Mouse (Mus musculus): ENCODE data around the gene Mstn. TPM values are rescaled to one million over a fixed set of nuclear protein-coding genes. Genes with fewer than 3 reads are reported as not detected.

The Mstn gene
- 0.09 and 0.24 TPM in 2 replicates for polyA plus RNA-seq (2014; fragmentation: Nextera tagmentation; extraction: Ambion mirVana)

- no peak within 1 kb of the TSS for H3K4me2 ChIP-seq (ENCODE audit: low read depth, low read length, severe bottlenecking)
- DNase-seq (ENCODE audit: low spot score) (no peak), ATAC-seq (replicated peaks; ENCODE audit: low FRiP score) (no peak)
- H3K9ac ChIP-seq (ENCODE audit: low read length): no peak within 1 kb of the TSS
- H3K9me3 ChIP-seq (ENCODE audit: control insufficient read depth, low read length): no peaks in the 10 kb centered on the region
- H3K36me3 ChIP-seq (ENCODE audit: control insufficient read depth, insufficient read depth, low read length): no peaks in the 10 kb centered on the region
- no peaks in the 10 kb centered on the region for H3K4me1 ChIP-seq (replicated peaks; ENCODE audit: control insufficient read depth, insufficient read depth, low read length)
- WGBS: 72% methylated on average over 6 of the region's 6 CpGs
- no peak within 1 kb of the TSS for H3K27ac ChIP-seq (ENCODE audit: low read depth, low read length)
- no peak within 1 kb of the TSS for H3K4me3 ChIP-seq (ENCODE audit: low read depth, low read length)
- no peaks in the 10 kb centered on the region for H3K27me3 ChIP-seq (ENCODE audit: control insufficient read depth, insufficient read depth, low read length)
Observed at GRCm38 (mm10) chr1:53061340-53061739, at the start of gene Mstn. Mstn (plus strand) TSS chr1:53061640.

DNA sequence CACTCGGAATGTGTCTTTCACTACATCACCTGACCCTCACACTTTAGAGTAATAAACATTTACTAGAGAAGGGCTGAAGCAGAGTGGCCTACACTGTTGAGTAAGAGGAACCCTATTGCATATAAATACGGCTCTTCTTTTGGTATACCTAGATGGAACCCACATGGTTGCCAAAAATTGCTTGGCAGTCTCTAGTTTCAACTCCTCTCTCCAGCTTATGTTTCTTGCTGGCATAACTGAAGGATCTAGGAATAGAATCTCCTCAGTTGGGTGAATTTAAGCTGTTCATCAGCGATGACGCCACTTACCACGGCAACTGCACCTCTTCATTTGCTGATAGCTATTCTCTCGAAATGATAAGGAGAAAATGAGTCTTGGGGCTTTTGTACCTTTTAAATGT, 46.7 kb upstream of the Mstn start:
- WGBS: 91% methylated on average over 6 of the region's 6 CpGs
- no peak overlapping the region for H3K4me2 ChIP-seq (ENCODE audit: low read depth, low read length, severe bottlenecking)
- no peak for DNase-seq (ENCODE audit: low spot score)
- H3K4me1 ChIP-seq (replicated peaks; ENCODE audit: control insufficient read depth, insufficient read depth, low read length): no peaks in the 10 kb centered on the region
- no peak overlapping the region for H3K4me3 ChIP-seq (ENCODE audit: low read depth, low read length)
- H3K9ac ChIP-seq (ENCODE audit: low read length): no peak overlapping the region
- no peaks in the 10 kb centered on the region for H3K9me3 ChIP-seq (ENCODE audit: control insufficient read depth, low read length)
- H3K27me3 ChIP-seq (ENCODE audit: control insufficient read depth, insufficient read depth, low read length): no peaks in the 10 kb centered on the region
- H3K36me3 ChIP-seq (ENCODE audit: control insufficient read depth, insufficient read depth, low read length): no peaks in the 10 kb centered on the region
- ATAC-seq (replicated peaks; ENCODE audit: low FRiP score): no peak
- no peak overlapping the region for H3K27ac ChIP-seq (ENCODE audit: low read depth, low read length)

- no peaks in the 10 kb centered on the region for H3K9me3 ChIP-seq (ENCODE audit: control insufficient read depth, low read length)
- 52% methylated on average over 5 of the region's 5 CpGs for WGBS
- DNase-seq (ENCODE audit: low spot score): no peak
- no peaks in the 10 kb centered on the region for H3K27me3 ChIP-seq (ENCODE audit: control insufficient read depth, insufficient read depth, low read length)
- no peaks in the 10 kb centered on the region for H3K36me3 ChIP-seq (ENCODE audit: control insufficient read depth, insufficient read depth, low read length)
- H3K4me2 ChIP-seq (ENCODE audit: low read depth, low read length, severe bottlenecking): no peak overlapping the region
- no peak overlapping the region for H3K9ac ChIP-seq (ENCODE audit: low read length)
- H3K4me3 ChIP-seq (ENCODE audit: low read depth, low read length): no peak overlapping the region
- no peak overlapping the region for H3K27ac ChIP-seq (ENCODE audit: low read depth, low read length)
- ATAC-seq (replicated peaks; ENCODE audit: low FRiP score): peak; percentile 27; the same call in 1 of the 2 replicates
- no peaks in the 10 kb centered on the region for H3K4me1 ChIP-seq (replicated peaks; ENCODE audit: control insufficient read depth, insufficient read depth, low read length)
Observed at GRCm38 (mm10) chr1:53015606-53016005, 45.8 kb upstream of the Mstn start.

DNA sequence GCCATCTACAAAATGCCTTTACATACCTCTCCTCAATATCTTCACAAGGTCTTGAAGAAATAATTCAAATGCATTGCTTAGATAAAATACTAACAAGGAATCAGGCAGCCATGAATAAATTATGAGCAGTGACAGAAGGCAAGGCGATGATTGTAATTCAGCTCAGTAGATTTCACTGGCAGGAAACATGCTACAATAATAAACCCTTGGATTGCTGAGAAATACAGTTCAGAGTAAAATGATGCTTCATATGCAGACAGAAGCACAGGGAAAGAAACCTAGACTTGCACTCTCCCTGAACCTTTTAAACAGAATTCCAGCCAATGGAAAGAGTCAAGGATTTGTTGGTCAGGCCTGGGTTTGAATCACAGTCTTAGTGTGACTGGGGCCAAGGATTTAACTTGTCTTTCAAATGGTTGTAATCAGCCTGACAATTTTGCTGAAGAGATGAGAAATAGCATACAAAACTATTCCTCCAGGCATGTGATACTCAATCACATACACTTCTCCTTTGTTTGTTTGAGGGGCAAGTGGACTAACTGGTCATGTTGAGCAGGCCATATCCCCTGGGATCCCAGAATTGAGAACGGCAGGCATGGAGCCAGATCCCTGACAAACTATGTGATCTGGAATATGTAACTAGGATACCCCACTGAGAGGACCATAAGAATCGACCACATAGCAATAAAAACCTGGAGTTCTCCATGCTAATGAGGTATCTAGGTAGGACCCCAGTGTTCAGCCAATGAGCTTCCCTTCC, 42.5 kb upstream of the Mstn start:
- WGBS: 79% methylated on average over 3 of the region's 3 CpGs

DNA sequence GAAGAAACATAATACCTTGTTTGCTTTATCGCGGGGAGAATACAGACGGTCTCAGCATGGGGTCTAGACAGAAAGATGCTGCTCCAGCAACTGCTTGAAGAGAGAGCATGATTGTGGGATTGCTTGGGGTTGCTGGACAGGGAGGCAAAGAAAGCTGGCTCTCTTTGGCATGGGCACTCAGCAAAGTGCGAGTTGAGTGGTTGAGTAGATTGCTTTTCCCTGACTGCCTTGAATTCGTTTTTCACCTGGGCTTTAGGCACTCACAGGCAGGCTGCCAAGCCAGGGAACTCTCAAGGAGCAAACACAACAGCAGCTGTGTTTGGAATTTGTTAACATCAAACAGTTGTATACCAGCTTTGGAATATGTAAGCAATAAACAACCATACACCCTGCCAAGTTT, 41.4 kb upstream of the Mstn start, which contains the start of gene 1700019D03Rik:
1700019D03Rik (minus strand) TSS at position 101 of the 400 bp plus-strand sequence.
- ATAC-seq (replicated peaks; ENCODE audit: low FRiP score) (no peak), DNase-seq (ENCODE audit: low spot score) (no peak)
- 73% methylated on average over 5 of the region's 5 CpGs for WGBS
- Histone ChIP-seq H3K4me2 (ENCODE audit: low read depth, low read length, severe bottlenecking) (no peak within 1 kb of the TSS), H3K4me1 (replicated peaks; ENCODE audit: control insufficient read depth, insufficient read depth, low read length) (no peaks in the 10 kb centered on the region), H3K9me3 (ENCODE audit: control insufficient read depth, low read length) (no peaks in the 10 kb centered on the region), H3K36me3 (ENCODE audit: control insufficient read depth, insufficient read depth, low read length) (no peaks in the 10 kb centered on the region), H3K9ac (ENCODE audit: low read length) (no peak within 1 kb of the TSS), H3K27ac (ENCODE audit: low read depth, low read length) (no peak within 1 kb of the TSS), H3K4me3 (ENCODE audit: low read depth, low read length) (no peak within 1 kb of the TSS), H3K27me3 (ENCODE audit: control insufficient read depth, insufficient read depth, low read length) (no peaks in the 10 kb centered on the region)

More for the DNA sequence above, 42.5 kb upstream of the Mstn start:
- no peak overlapping the region for H3K27ac ChIP-seq (ENCODE audit: low read depth, low read length)
- ATAC-seq (replicated peaks; ENCODE audit: low FRiP score) (no peak), DNase-seq (ENCODE audit: low spot score) (no peak)
- H3K4me3 ChIP-seq (ENCODE audit: low read depth, low read length): no peak overlapping the region
- H3K9ac ChIP-seq (ENCODE audit: low read length): no peak overlapping the region
- H3K4me2 ChIP-seq (ENCODE audit: low read depth, low read length, severe bottlenecking): no peak overlapping the region
- H3K4me1 ChIP-seq (replicated peaks; ENCODE audit: control insufficient read depth, insufficient read depth, low read length): no peaks in the 10 kb centered on the region
- no peaks in the 10 kb centered on the region for H3K36me3 ChIP-seq (ENCODE audit: control insufficient read depth, insufficient read depth, low read length)
- H3K27me3 ChIP-seq (ENCODE audit: control insufficient read depth, insufficient read depth, low read length): no peaks in the 10 kb centered on the region
- no peaks in the 10 kb centered on the region for H3K9me3 ChIP-seq (ENCODE audit: control insufficient read depth, low read length)

- H3K4me2 ChIP-seq (ENCODE audit: low read depth, low read length, severe bottlenecking): no peak overlapping the region
- no peak overlapping the region for H3K9ac ChIP-seq (ENCODE audit: low read length)
- ATAC-seq (replicated peaks; ENCODE audit: low FRiP score): no peak
Observed at GRCm38 (mm10) chr1:53032550-53032949, 28.9 kb upstream of the Mstn start.

DNA sequence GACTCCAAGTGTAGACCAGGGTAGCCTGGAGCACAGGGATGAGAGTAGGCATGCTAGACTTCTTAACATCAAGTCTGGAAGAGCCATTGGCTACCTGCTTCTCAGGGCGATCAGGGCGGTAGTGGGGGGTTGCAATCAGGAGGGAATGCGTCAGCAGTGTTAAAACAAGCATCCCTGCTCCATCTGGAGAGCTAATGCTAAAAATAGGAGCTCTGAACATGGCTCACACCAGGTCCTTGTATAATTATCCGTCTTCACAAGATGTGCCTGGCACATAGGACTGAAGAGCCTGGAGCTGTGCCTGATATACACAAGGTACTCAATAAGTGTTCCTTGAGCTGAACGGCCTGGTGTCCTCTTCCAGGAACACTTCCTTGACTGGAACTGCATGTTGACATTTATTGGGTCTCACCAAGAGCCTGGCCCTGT, 24.0 kb upstream of the Mstn start:
- no peak overlapping the region for H3K9ac ChIP-seq (ENCODE audit: low read length)
- WGBS: 85% methylated on average over 5 of the region's 5 CpGs
- no peak for ATAC-seq (replicated peaks; ENCODE audit: low FRiP score)

More at GRCm38 (mm10) chr1:53032550-53032949, 28.9 kb upstream of the Mstn start:
- Histone ChIP-seq H3K4me3 (ENCODE audit: low read depth, low read length) (no peak overlapping the region), H3K27me3 (ENCODE audit: control insufficient read depth, insufficient read depth, low read length) (no peaks in the 10 kb centered on the region), H3K36me3 (ENCODE audit: control insufficient read depth, insufficient read depth, low read length) (no peaks in the 10 kb centered on the region), H3K27ac (ENCODE audit: low read depth, low read length) (no peak overlapping the region), H3K9me3 (ENCODE audit: control insufficient read depth, low read length) (no peaks in the 10 kb centered on the region), H3K4me1 (replicated peaks; ENCODE audit: control insufficient read depth, insufficient read depth, low read length) (no peaks in the 10 kb centered on the region)
- DNase-seq (ENCODE audit: low spot score): no peak

GRCm38 (mm10) chr1:53049763-53050427, 11.5 kb upstream of the Mstn start:
- DNase-seq (ENCODE audit: low spot score) (no peak), ATAC-seq (replicated peaks; ENCODE audit: low FRiP score) (no peak)
- H3K9ac ChIP-seq (ENCODE audit: low read length): no peak overlapping the region
- no peaks in the 10 kb centered on the region for H3K36me3 ChIP-seq (ENCODE audit: control insufficient read depth, insufficient read depth, low read length)
- no peaks in the 10 kb centered on the region for H3K4me1 ChIP-seq (replicated peaks; ENCODE audit: control insufficient read depth, insufficient read depth, low read length)
- H3K27ac ChIP-seq (ENCODE audit: low read depth, low read length): no peak overlapping the region
- H3K9me3 ChIP-seq (ENCODE audit: control insufficient read depth, low read length): no peaks in the 10 kb centered on the region
- WGBS: 88% methylated on average over 8 of the region's 8 CpGs
- H3K4me3 ChIP-seq (ENCODE audit: low read depth, low read length): no peak overlapping the region
- H3K27me3 ChIP-seq (ENCODE audit: control insufficient read depth, insufficient read depth, low read length): no peaks in the 10 kb centered on the region
- H3K4me2 ChIP-seq (ENCODE audit: low read depth, low read length, severe bottlenecking): no peak overlapping the region

More for the DNA sequence above, 24.0 kb upstream of the Mstn start:
- no peaks in the 10 kb centered on the region for H3K4me1 ChIP-seq (replicated peaks; ENCODE audit: control insufficient read depth, insufficient read depth, low read length)
- H3K9me3 ChIP-seq (ENCODE audit: control insufficient read depth, low read length): no peaks in the 10 kb centered on the region
- H3K27ac ChIP-seq (ENCODE audit: low read depth, low read length): no peak overlapping the region
- H3K4me2 ChIP-seq (ENCODE audit: low read depth, low read length, severe bottlenecking): no peak overlapping the region
- no peak for DNase-seq (ENCODE audit: low spot score)
- no peak overlapping the region for H3K4me3 ChIP-seq (ENCODE audit: low read depth, low read length)
- H3K27me3 ChIP-seq (ENCODE audit: control insufficient read depth, insufficient read depth, low read length): no peaks in the 10 kb centered on the region
- H3K36me3 ChIP-seq (ENCODE audit: control insufficient read depth, insufficient read depth, low read length): no peaks in the 10 kb centered on the region
